Mouse (Mus musculus) hindbrain, embryonic 15.5 days (tissue): ENCODE data around the gene Dyrk1b. TPM values are rescaled to one million over a fixed set of nuclear protein-coding genes. Genes with fewer than 3 reads are reported as not detected.
"Not testable (repeated sequence)": the region's sequence is repeated elsewhere in the genome, so short reads cannot be mapped to it uniquely, and the experiment has no call there.

Source experiments
- ATAC-seq: fragments of 200-750 bp; cut with Nextera tagmentation; 2 replicates; pipeline ENCODE4 v1.8.0; 2017; ENCODE audit warnings: low read depth, moderate number of reproducible peaks, moderate TSS enrichment; ENCODE audit not compliant: low FRiP score
- H3K27ac ChIP-seq: fragments of 300-500 bp; sonication (generic); replicated peaks from 2 replicates; pipeline ENCODE4 v1.5.1; 2015; ENCODE audit warnings: mild to moderate bottlenecking, inconsistent platforms
- H3K27me3 ChIP-seq: fragments of 300-500 bp; sonication (generic); 2 replicates; pipeline ENCODE4 v1.6.1; 2015; ENCODE audit warnings: control low read depth, inconsistent platforms
- H3K36me3 ChIP-seq: fragments of 300-500 bp; sonication (generic); 2 replicates; pipeline ENCODE4 v1.6.1; 2015; ENCODE audit warnings: control low read depth, inconsistent platforms
- H3K4me1 ChIP-seq: fragments of 300-500 bp; sonication (generic); replicated peaks from 2 replicates; pipeline ENCODE4 v1.6.1; 2015; ENCODE audit warnings: control low read depth, inconsistent platforms
- H3K4me2 ChIP-seq: fragments of 300-500 bp; sonication (generic); 2 replicates; pipeline ENCODE4 v1.6.1; 2015; ENCODE audit warnings: moderate library complexity, mild to moderate bottlenecking, inconsistent platforms
- H3K4me3 ChIP-seq: fragments of 300-500 bp; sonication (generic); 2 replicates; pipeline ENCODE4 v1.5.1; 2015; ENCODE audit warnings: mild to moderate bottlenecking, inconsistent platforms
- H3K9ac ChIP-seq: fragments of 300-500 bp; sonication (generic); 2 replicates; pipeline ENCODE4 v1.6.1; 2015; ENCODE audit warnings: inconsistent platforms
- H3K9me3 ChIP-seq: fragments of 300-500 bp; sonication (generic); 2 replicates; pipeline ENCODE4 v1.6.1; 2016; ENCODE audit warnings: control low read depth, inconsistent platforms
- WGBS: fragments of 180-500 bp; shearing (Covaris S2); methylation state at CpG from one replicate; pipeline ENCODE4 v1.1.7; 2015; 5-methylcytosine and 5-hydroxymethylcytosine counted together
- polyA plus RNA-seq: library from polyadenylated mRNA; unstranded; fragments of >200 nt; fragmentation: Nextera tagmentation; extraction: Ambion mirVana; gene quantifications from 2 replicates; pipeline ENCODE4 v1.2.1, GENCODE M21; 2015

Dyrk1b gene
- 14.0 and 14.9 TPM in 2 replicates for polyA plus RNA-seq

- Histone ChIP-seq H3K9me3 (no peaks in the 10 kb centered on the region), H3K36me3 (peaks cover 54% of the 10 kb centered on the region), H3K27me3 (no peaks in the 10 kb centered on the region), H3K4me3 (peak within 1 kb of the TSS; percentile 100), H3K9ac (peak within 1 kb of the TSS; percentile 95), H3K4me2 (peak within 1 kb of the TSS; percentile 64), H3K27ac (peak within 1 kb of the TSS; percentile 98), H3K4me1 (peaks cover 13% of the 10 kb centered on the region)
- peak; percentile 91 for ATAC-seq
- WGBS = under 1% methylated on average over 25 of the region's 25 CpGs
These were observed at the start of gene Dyrk1b for GRCm38 (mm10) chr7:28179228-28179627. Gene Dyrk1b (plus strand): TSS chr7:28179469.

GRCm38 (mm10) chr7:28137613-28138012, 41.7 kb upstream of the Dyrk1b start:
- Histone ChIP-seq H3K9me3 (no peaks in the 10 kb centered on the region), H3K36me3 (no peaks in the 10 kb centered on the region), H3K4me1 (no peaks in the 10 kb centered on the region), H3K27ac (no peak overlapping the region), H3K4me3 (no peak overlapping the region), H3K4me2 (no peak overlapping the region), H3K9ac (no peak overlapping the region), H3K27me3 (no peaks in the 10 kb centered on the region)
- WGBS = 54% methylated on average over 5 of the region's 5 CpGs
- ATAC-seq = no peak

- Histone ChIP-seq H3K27me3 (no peaks in the 10 kb centered on the region), H3K4me2 (no peak overlapping the region), H3K9me3 (no peaks in the 10 kb centered on the region), H3K27ac (no peak overlapping the region), H3K4me3 (no peak overlapping the region), H3K4me1 (no peaks in the 10 kb centered on the region), H3K36me3 (no peaks in the 10 kb centered on the region), H3K9ac (no peak overlapping the region)
- 26% methylated on average over 3 of the region's 3 CpGs for WGBS
- ATAC-seq = peak; percentile 56; the same call in 1 of the 2 replicates
These were observed 31.0 kb upstream of the Dyrk1b start for GRCm38 (mm10) chr7:28148263-28148662.

- Histone ChIP-seq H3K9me3 (no peaks in the 10 kb centered on the region), H3K4me2 (no peak overlapping the region), H3K27me3 (no peaks in the 10 kb centered on the region), H3K9ac (no peak overlapping the region), H3K27ac (no peak overlapping the region), H3K4me3 (no peak overlapping the region), H3K4me1 (no peaks in the 10 kb centered on the region), H3K36me3 (no peaks in the 10 kb centered on the region)
- 90% methylated on average over 1 of the region's 1 CpGs for WGBS
- no peak for ATAC-seq
These were observed 29.4 kb upstream of the Dyrk1b start for GRCm38 (mm10) chr7:28149841-28150240.

GRCm38 (mm10) chr7:28151584-28152221, 27.6 kb upstream of the Dyrk1b start:
- no peaks in the 10 kb centered on the region for H3K9me3 ChIP-seq
- no peak for ATAC-seq
- H3K27ac ChIP-seq = no peak overlapping the region
- 17% methylated on average over 13 of the region's 13 CpGs for WGBS
- no peak overlapping the region for H3K4me2 ChIP-seq
- H3K4me3 ChIP-seq = no peak overlapping the region
- H3K4me1 ChIP-seq = no peaks in the 10 kb centered on the region
- no peak overlapping the region for H3K9ac ChIP-seq
- H3K27me3 ChIP-seq = no peaks in the 10 kb centered on the region
- H3K36me3 ChIP-seq = no peaks in the 10 kb centered on the region

GRCm38 (mm10) chr7:28153595-28153994, 25.7 kb upstream of the Dyrk1b start:
- H3K36me3 ChIP-seq, H3K9me3 ChIP-seq, H3K9ac ChIP-seq, H3K4me2 ChIP-seq, H3K27me3 ChIP-seq, H3K4me3 ChIP-seq, H3K4me1 ChIP-seq, H3K27ac ChIP-seq: not testable (repeated sequence)
- 39% methylated on average over 5 of the region's 5 CpGs for WGBS
- peak; percentile 73; the same call in 1 of the 2 replicates for ATAC-seq

GRCm38 (mm10) chr7:28159292-28159691, 20.0 kb upstream of the Dyrk1b start:
- H3K4me1 ChIP-seq = no peaks in the 10 kb centered on the region
- H3K9me3 ChIP-seq = no peaks in the 10 kb centered on the region
- H3K27me3 ChIP-seq = no peaks in the 10 kb centered on the region
- H3K36me3 ChIP-seq = no peaks in the 10 kb centered on the region
- H3K9ac ChIP-seq = no peak overlapping the region
- no peak overlapping the region for H3K27ac ChIP-seq
- H3K4me3 ChIP-seq = no peak overlapping the region
- WGBS = 68% methylated on average over 6 of the region's 6 CpGs
- ATAC-seq = no peak
- H3K4me2 ChIP-seq = no peak overlapping the region

- Histone ChIP-seq H3K36me3 (no peaks in the 10 kb centered on the region), H3K4me1 (no peaks in the 10 kb centered on the region), H3K9me3 (no peaks in the 10 kb centered on the region), H3K4me2 (no peak overlapping the region), H3K27ac (no peak overlapping the region), H3K9ac (no peak overlapping the region), H3K27me3 (no peaks in the 10 kb centered on the region), H3K4me3 (no peak overlapping the region)
- WGBS = 71% methylated on average over 3 of the region's 3 CpGs
- no peak for ATAC-seq
These were observed 19.4 kb upstream of the Dyrk1b start for GRCm38 (mm10) chr7:28159893-28160292.

GRCm38 (mm10) chr7:28161163-28161749, 18.0 kb upstream of the Dyrk1b start:
- H3K4me2 ChIP-seq = no peak overlapping the region
- no peaks in the 10 kb centered on the region for H3K36me3 ChIP-seq
- 54% methylated on average over 9 of the region's 9 CpGs for WGBS
- H3K27me3 ChIP-seq = no peaks in the 10 kb centered on the region
- H3K9ac ChIP-seq = no peak overlapping the region
- H3K4me1 ChIP-seq = no peaks in the 10 kb centered on the region
- no peaks in the 10 kb centered on the region for H3K9me3 ChIP-seq
- no peak for ATAC-seq
- H3K4me3 ChIP-seq = no peak overlapping the region
- no peak overlapping the region for H3K27ac ChIP-seq

GRCm38 (mm10) chr7:28165406-28165805, 13.9 kb upstream of the Dyrk1b start:
- no peaks in the 10 kb centered on the region for H3K27me3 ChIP-seq
- H3K27ac ChIP-seq = no peak overlapping the region
- WGBS = 81% methylated on average over 6 of the region's 6 CpGs
- no peak overlapping the region for H3K4me3 ChIP-seq
- H3K4me2 ChIP-seq = no peak overlapping the region
- no peak for ATAC-seq
- H3K4me1 ChIP-seq = peaks cover 15% of the 10 kb centered on the region
- H3K36me3 ChIP-seq = no peaks in the 10 kb centered on the region
- no peaks in the 10 kb centered on the region for H3K9me3 ChIP-seq
- H3K9ac ChIP-seq = no peak overlapping the region

- Histone ChIP-seq H3K4me1 (peaks cover 29% of the 10 kb centered on the region), H3K9me3 (no peaks in the 10 kb centered on the region), H3K27ac (peak overlapping the region; percentile 75), H3K4me3 (peak overlapping the region; percentile 60), H3K4me2 (peak overlapping the region; percentile 61), H3K27me3 (no peaks in the 10 kb centered on the region), H3K9ac (peak overlapping the region; percentile 44), H3K36me3 (no peaks in the 10 kb centered on the region)
- 11% methylated on average over 9 of the region's 9 CpGs for WGBS
- peak; percentile 54 for ATAC-seq
These were observed 10.8 kb upstream of the Dyrk1b start for GRCm38 (mm10) chr7:28168320-28169115.
